Mouse (Mus musculus) C2C12 (cell line): Measurements from ENCODE around the gene Znrd1.

Experiments used
- CEBPB ChIP-seq: IDR thresholded peaks from one replicate; pipeline ENCODE4 v1.6.1; 2011; ENCODE audit warnings: low read depth, mild to moderate bottlenecking, control low read depth, moderate library complexity
- CTCF ChIP-seq: IDR thresholded peaks from one replicate; pipeline ENCODE4 v1.5.1; 2011; ENCODE audit not compliant: control insufficient read depth, insufficient read depth, insufficient read length
- FOSL1 ChIP-seq: IDR thresholded peaks from one replicate; pipeline ENCODE4 v1.8.0; 2011; ENCODE audit warnings: mild to moderate bottlenecking, low read length; ENCODE audit not compliant: poor library complexity, insufficient read depth, severe bottlenecking
- MAX ChIP-seq: IDR thresholded peaks from one replicate; pipeline ENCODE4 v1.6.1; 2011; ENCODE audit warnings: mild to moderate bottlenecking, control low read depth
- MYOD1 ChIP-seq: IDR thresholded peaks from one replicate; pipeline ENCODE4 v1.6.1; 2011; ENCODE audit warnings: low read depth; ENCODE audit not compliant: control insufficient read depth, insufficient read length
- MYOG ChIP-seq: IDR thresholded peaks from one replicate; pipeline ENCODE4 v1.6.1; 2011; ENCODE audit not compliant: control insufficient read depth, insufficient read length; ENCODE audit errors: extremely low read depth
- USF1 ChIP-seq: IDR thresholded peaks from one replicate; pipeline ENCODE4 v1.6.1; 2011; ENCODE audit warnings: low read depth, mild to moderate bottlenecking, control low read depth, moderate library complexity

DNA sequence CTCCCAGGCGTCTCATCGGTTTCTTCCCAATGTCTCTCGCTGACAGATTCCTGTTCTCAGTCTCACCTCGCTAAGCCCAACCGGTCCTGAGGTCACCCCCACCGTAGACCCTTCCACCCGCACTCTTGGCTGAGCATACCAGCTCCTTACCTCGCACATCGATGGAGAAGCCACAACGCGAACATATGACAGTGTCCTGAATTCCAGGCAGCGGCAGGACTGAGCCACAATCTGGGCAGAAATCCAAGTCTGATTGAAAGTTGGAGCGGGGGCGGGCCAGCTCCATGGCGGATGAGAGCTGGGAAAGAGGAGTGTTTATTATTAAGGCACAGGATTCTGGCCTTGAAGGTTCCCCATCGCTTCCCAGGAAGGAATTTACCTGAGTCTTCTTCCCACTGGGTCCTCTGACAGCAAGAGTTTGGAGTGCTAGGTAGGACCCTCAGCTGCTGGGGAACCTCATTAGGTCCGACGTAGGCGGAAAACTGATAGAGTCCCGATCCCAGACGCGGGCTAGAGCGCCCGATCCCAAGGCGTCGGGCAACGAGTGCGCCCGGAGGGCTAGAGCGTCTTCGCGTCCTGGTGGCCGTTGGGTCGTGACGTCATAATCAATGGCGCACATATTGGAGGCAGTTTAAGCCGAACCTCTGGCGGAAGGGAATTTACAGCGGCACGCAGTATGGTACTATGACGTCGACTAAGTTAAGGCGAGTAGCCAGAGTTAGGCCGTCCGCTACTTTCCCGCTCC, at the start of gene Znrd1, which contains the start of gene Znrd1as:
- TF ChIP-seq MYOG (no peak), CTCF (no peak), CEBPB (no peak), USF1 (no peak), MYOD1 (no peak), MAX (peak; percentile 66), FOSL1 (no peak)
